ENCODE assay signal across 19 mouse cellular contexts in the genomic region with DNA sequence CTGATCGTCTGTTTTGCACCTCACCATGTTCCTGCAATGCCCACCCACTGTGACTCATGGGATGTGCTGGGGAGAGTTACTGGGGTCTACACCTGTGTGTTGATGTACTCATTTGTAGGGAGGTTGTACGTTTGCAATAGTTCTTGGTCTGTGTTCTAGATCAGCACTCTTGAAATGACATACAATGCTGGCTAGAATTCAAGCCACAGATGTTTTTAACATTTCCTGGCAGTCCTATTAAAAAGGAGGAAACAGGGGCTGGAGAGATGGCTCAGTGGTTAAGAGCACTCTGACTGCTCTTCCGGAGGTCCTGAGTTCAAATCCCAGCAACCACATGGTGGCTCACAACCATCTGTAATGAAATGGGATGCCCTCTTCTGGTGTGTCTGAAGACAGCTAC. TPM values are rescaled to one million over a fixed set of nuclear protein-coding genes. Genes with fewer than 3 reads are reported as not detected.
DNase-seq lines count a peak whose midpoint lies in the region; ATAC-seq and TF ChIP-seq lines count a peak whose summit lies in the region.
"Had no signal": no experiment of that assay in that cellular context is flagged by ENCODE, and none has a peak within 500 bp of the region (broad histone marks: within the 10 kb centered on the region; RNA-seq: fewer than 3 reads in every experiment).

No protein-coding gene starts in this region.

- no peak overlapping the region for H3K9ac ChIP-seq in forebrain, embryonic 13.5 days
- no peak overlapping the region for H3K9ac ChIP-seq in hindbrain, embryonic 14.5 days
- H3K9ac ChIP-seq: embryonic facial prominence, embryonic 12.5 days; heart, embryonic 13.5 days; intestine, embryonic 15.5 days; limb, embryonic 15.5 days; liver, postnatal 0 days had no signal

- H3K4me1 ChIP-seq in heart, embryonic 10.5 days, result peaks cover 30% of the 10 kb centered on the region
- H3K4me1 ChIP-seq in forebrain, embryonic 13.5 days, result peaks cover 22% of the 10 kb centered on the region
- 0 out of 2 replicates have a peak, but pooled peaks cover 5% of the 10 kb centered on the region for H3K4me1 ChIP-seq in hindbrain, embryonic 14.5 days (replicated peaks; ENCODE audit: control insufficient read depth, insufficient read depth, low read length)
- no peaks in the 10 kb centered on the region for H3K4me1 ChIP-seq in lung, adult 2 months (ENCODE audit: control insufficient read depth, insufficient read depth, low read length)
- H3K4me1 ChIP-seq: intestine, embryonic 15.5 days had no signal

- no peak overlapping the region for H3K27ac ChIP-seq in heart, embryonic 10.5 days
- H3K27ac ChIP-seq in forebrain, embryonic 13.5 days, result peak overlapping the region; percentile 77
- H3K27ac ChIP-seq in hindbrain, embryonic 14.5 days, result peak overlapping the region; percentile 1; the same call in 1 of the 2 replicates
- H3K27ac ChIP-seq: embryonic facial prominence, embryonic 12.5 days; heart, embryonic 13.5 days; intestine, embryonic 15.5 days; layer of hippocampus, adult 2 months; limb, embryonic 15.5 days had no signal

- no peaks in the 10 kb centered on the region for H3K9me3 ChIP-seq in heart, embryonic 10.5 days
- H3K9me3 ChIP-seq in forebrain, embryonic 13.5 days (replicated peaks), result no peaks in the 10 kb centered on the region
- no peaks in the 10 kb centered on the region for H3K9me3 ChIP-seq in hindbrain, embryonic 14.5 days (ENCODE audit: control insufficient read depth, low read length)
- H3K9me3 ChIP-seq: embryonic facial prominence, embryonic 12.5 days; heart, embryonic 13.5 days; intestine, embryonic 15.5 days; limb, embryonic 15.5 days had no signal

- TF ChIP-seq POLR2A in lung, adult 2 months (IDR thresholded peaks at IDR 0.05; ENCODE audit: borderline replicate concordance, extremely low read depth, low read depth, low read length), result no peak

- no peaks in the 10 kb centered on the region for H3K27me3 ChIP-seq in heart, embryonic 10.5 days (ENCODE audit: insufficient read depth, poor library complexity, severe bottlenecking)
- no peaks in the 10 kb centered on the region for H3K27me3 ChIP-seq in forebrain, embryonic 13.5 days
- no peaks in the 10 kb centered on the region for H3K27me3 ChIP-seq in hindbrain, embryonic 14.5 days (ENCODE audit: control insufficient read depth, insufficient read depth, low read length)
- H3K27me3 ChIP-seq: embryonic facial prominence, embryonic 12.5 days; heart, embryonic 13.5 days; intestine, embryonic 15.5 days; limb, embryonic 15.5 days had no signal

- ATAC-seq in forebrain, embryonic 13.5 days, result no peak
- no peak for ATAC-seq in hindbrain, embryonic 14.5 days (ENCODE audit: low FRiP score)
- ATAC-seq: intestine, embryonic 15.5 days; liver, postnatal 0 days had no signal

- H3K4me2 ChIP-seq in forebrain, embryonic 13.5 days, result no peak overlapping the region
- H3K4me2 ChIP-seq in hindbrain, embryonic 14.5 days (replicated peaks), result no peak overlapping the region
- H3K4me2 ChIP-seq: embryonic facial prominence, embryonic 12.5 days; heart, embryonic 13.5 days; intestine, embryonic 15.5 days; limb, embryonic 15.5 days had no signal

- H3K36me3 ChIP-seq in heart, embryonic 10.5 days, result 0 out of 2 replicates have a peak, but pooled peaks cover 4% of the 10 kb centered on the region
- H3K36me3 ChIP-seq in forebrain, embryonic 13.5 days (ENCODE audit: poor library complexity, severe bottlenecking), result peaks cover 4% of the 10 kb centered on the region; the same call in 1 of the 2 replicates
- no peaks in the 10 kb centered on the region for H3K36me3 ChIP-seq in hindbrain, embryonic 14.5 days (replicated peaks; ENCODE audit: control insufficient read depth, insufficient read depth)
- H3K36me3 ChIP-seq: embryonic facial prominence, embryonic 12.5 days; intestine, embryonic 15.5 days had no signal

- 86% methylated on average over 3 of the region's 3 CpGs for WGBS in heart, embryonic 10.5 days
- 63% methylated on average over 3 of the region's 3 CpGs for WGBS in forebrain, embryonic 13.5 days
- 53% methylated on average over 3 of the region's 3 CpGs for WGBS in hindbrain, embryonic 14.5 days
- WGBS in lung, adult 2 months, result 66% methylated on average over 3 of the region's 3 CpGs

- no peak for TF ChIP-seq CTCF in lung, adult 2 months (IDR thresholded peaks at IDR 0.05; ENCODE audit: insufficient read depth, low read length)

- peak; percentile 39 for DNase-seq in heart, adult 9 months (ENCODE audit: low spot score in 2 of 2)
- no peak for DNase-seq in heart, embryonic 10.5 days (ENCODE audit: low spot score)
- DNase-seq in 416B (ENCODE audit: low read depth), result peak; percentile 42
- DNase-seq in hindbrain, embryonic 14.5 days (ENCODE audit: low spot score), result no peak
- DNase-seq in kidney, postnatal 36 days, result no peak
- no peak for DNase-seq in retina, postnatal 1 day
- DNase-seq in lung, adult 2 months, result no peak
- DNase-seq: cerebellum, adult 11-12 months; liver, postnatal 0 days; lung, postnatal 4 days; right cerebral cortex, postnatal 4 days; thymus, adult 18-20 months had no signal

- H3K4me3 ChIP-seq in heart, embryonic 10.5 days, result no peak overlapping the region
- no peak overlapping the region for H3K4me3 ChIP-seq in forebrain, embryonic 13.5 days
- H3K4me3 ChIP-seq in hindbrain, embryonic 14.5 days (replicated peaks; ENCODE audit: low read length), result no peak overlapping the region
- no peak overlapping the region for H3K4me3 ChIP-seq in lung, adult 2 months (replicated peaks; ENCODE audit: extremely low read depth, low read depth, low read length)
- H3K4me3 ChIP-seq: embryonic facial prominence, embryonic 12.5 days; heart, embryonic 13.5 days; intestine, embryonic 15.5 days; layer of hippocampus, adult 2 months; limb, embryonic 15.5 days had no signal

RNA-seq across cellular contexts. Expression of a gene that starts 24.5 kb away (rescaled TPM):
- polyA plus RNA-seq in heart, embryonic 10.5 days (2016; fragmentation: Nextera tagmentation; extraction: Ambion mirVana), result 209 and 212 TPM in 2 replicates
- polyA plus RNA-seq in forebrain, embryonic 13.5 days (2015; fragmentation: Nextera tagmentation; extraction: Ambion mirVana), result 322 and 341 TPM in 2 replicates
- 37.1 and 37.5 TPM in 2 replicates for polyA plus RNA-seq in hindbrain, embryonic 14.5 days (2014; fragmentation: Nextera tagmentation; extraction: Ambion mirVana)
- 11.4 and 17.4 TPM in 2 replicates for polyA plus RNA-seq in lung, adult 2 months (2012; rRNA removed)

RNA-seq across cellular contexts. Expression of a gene that starts 42.3 kb away (rescaled TPM):
- 75.1 and 88.2 TPM in 2 replicates for polyA plus RNA-seq in heart, embryonic 10.5 days (2016; fragmentation: Nextera tagmentation; extraction: Ambion mirVana)
- polyA plus RNA-seq in forebrain, embryonic 13.5 days (2015; fragmentation: Nextera tagmentation; extraction: Ambion mirVana), result 80.4 and 85.1 TPM in 2 replicates
- polyA plus RNA-seq in hindbrain, embryonic 14.5 days (2014; fragmentation: Nextera tagmentation; extraction: Ambion mirVana), result 47.1 and 49.0 TPM in 2 replicates
- polyA plus RNA-seq in lung, adult 2 months (2012; rRNA removed), result 55.7 and 82.7 TPM in 2 replicates

RNA-seq across cellular contexts. Expression of a gene that starts 49.0 kb away (rescaled TPM):
- 47.2 and 68.0 TPM in 2 replicates for polyA plus RNA-seq in heart, embryonic 10.5 days (2016; fragmentation: Nextera tagmentation; extraction: Ambion mirVana)
- polyA plus RNA-seq in forebrain, embryonic 13.5 days (2015; fragmentation: Nextera tagmentation; extraction: Ambion mirVana), result 23.1 and 27.4 TPM in 2 replicates
- 12.1 and 13.0 TPM in 2 replicates for polyA plus RNA-seq in hindbrain, embryonic 14.5 days (2014; fragmentation: Nextera tagmentation; extraction: Ambion mirVana)
- polyA plus RNA-seq in lung, adult 2 months (2012; rRNA removed), result 28.8 and 36.1 TPM in 2 replicates
- polyA plus RNA-seq: C2C12 had no signal

RNA-seq across cellular contexts. Expression of a gene that starts 59.8 kb away (rescaled TPM):
- 30.4 and 39.4 TPM in 2 replicates for polyA plus RNA-seq in heart, embryonic 10.5 days (2016; fragmentation: Nextera tagmentation; extraction: Ambion mirVana)
- polyA plus RNA-seq in forebrain, embryonic 13.5 days (2015; fragmentation: Nextera tagmentation; extraction: Ambion mirVana), result 28.3 and 34.4 TPM in 2 replicates
- 34.9 and 38.6 TPM in 2 replicates for polyA plus RNA-seq in hindbrain, embryonic 14.5 days (2014; fragmentation: Nextera tagmentation; extraction: Ambion mirVana)
- 159 and 160 TPM in 2 replicates for polyA plus RNA-seq in lung, adult 2 months (2012; rRNA removed)

Comparison
In these comparisons a context has a peak if more than half of its experiments do, and no peak if none do; other contexts are left out.
1. DNase-seq: peak in heart, adult 9 months (2 of 2) and 416B (single experiment); none in heart, embryonic 10.5 days (single experiment), hindbrain, embryonic 14.5 days (single experiment), kidney, postnatal 36 days (0 of 2), retina, postnatal 1 day (single experiment) and lung, adult 2 months (single experiment).